Mouse (Mus musculus) induced T-regulatory cell, adult 2 months (primary cell): Measurements from ENCODE around the gene Tfec.

Source experiments
- DNase-seq: peaks from one replicate; pipeline ENCODE4 v3.0.0-alpha.2; 2012; ENCODE audit warnings: low read depth

Tfec gene

GRCm38 (mm10) chr6:16794036-16794435 is 104.2 kb downstream of the Tfec start:
- DNase-seq = no peak

DNA sequence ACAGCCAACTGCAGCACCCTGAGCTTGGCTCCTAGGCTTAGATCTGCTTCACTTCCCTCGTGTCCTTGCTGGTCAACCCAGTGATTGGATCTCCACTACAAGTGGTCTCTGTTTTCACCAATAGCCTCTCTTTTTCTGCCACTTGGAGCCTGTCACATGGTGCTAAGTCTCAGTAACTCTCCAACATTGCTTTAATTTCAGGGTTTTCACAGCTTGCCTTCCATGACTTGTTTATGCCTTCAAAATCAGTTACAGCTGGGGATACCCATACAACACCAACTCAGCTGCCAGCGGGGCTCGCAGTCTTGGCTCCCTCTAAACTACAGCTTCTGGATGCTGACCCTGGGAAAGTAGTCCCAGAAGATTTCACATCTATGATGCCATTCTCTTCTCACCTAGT is 113.1 kb downstream of the Tfec start:
- DNase-seq = no peak
